Mouse (Mus musculus) hindbrain, embryonic 16.5 days (tissue): ENCODE data around the gene Olfr720. TPM values are rescaled to one million over a fixed set of nuclear protein-coding genes. Genes with fewer than 3 reads are reported as not detected.

Experiments
- ATAC-seq: fragments of 200-750 bp; cut with Nextera tagmentation; 2 replicates; pipeline ENCODE4 v1.8.0; 2017; ENCODE audit warnings: moderate TSS enrichment, moderate library complexity
- H3K27ac ChIP-seq: fragments of 300-500 bp; sonication (generic); 2 replicates; pipeline ENCODE4 v1.5.1; 2014; ENCODE audit warnings: low read depth, mild to moderate bottlenecking, control low read depth, low read length, moderate library complexity
- H3K27me3 ChIP-seq: fragments of 300-500 bp; sonication (generic); replicated peaks from 2 replicates; pipeline ENCODE4 v1.6.1; 2014; ENCODE audit warnings: low read length; ENCODE audit not compliant: control insufficient read depth, insufficient read depth
- H3K36me3 ChIP-seq: fragments of 300-500 bp; sonication (generic); 2 replicates; pipeline ENCODE4 v1.6.1; 2014; ENCODE audit warnings: mild to moderate bottlenecking, low read length, moderate library complexity, mixed read lengths; ENCODE audit not compliant: control insufficient read depth, insufficient read depth
- H3K4me1 ChIP-seq: fragments of 300-500 bp; sonication (generic); 2 replicates; pipeline ENCODE4 v1.6.1; 2014; ENCODE audit warnings: low read depth, low read length; ENCODE audit not compliant: control insufficient read depth, insufficient read depth
- H3K4me2 ChIP-seq: fragments of 300-500 bp; sonication (generic); 2 replicates; pipeline ENCODE4 v1.6.1; 2014; ENCODE audit warnings: mild to moderate bottlenecking, low read length, control low read depth, moderate library complexity
- H3K4me3 ChIP-seq: fragments of 300-500 bp; sonication (generic); 2 replicates; pipeline ENCODE4 v1.5.1; 2014; ENCODE audit warnings: mild to moderate bottlenecking, low read length, control low read depth, moderate library complexity
- H3K9ac ChIP-seq: fragments of 300-500 bp; sonication (generic); 2 replicates; pipeline ENCODE4 v1.6.1; 2014; ENCODE audit warnings: low read depth, mild to moderate bottlenecking, control low read depth, low read length, moderate library complexity
- H3K9me3 ChIP-seq: fragments of 300-500 bp; sonication (generic); 2 replicates; pipeline ENCODE4 v1.6.1; 2014; ENCODE audit warnings: mild to moderate bottlenecking, low read length, moderate library complexity; ENCODE audit not compliant: control insufficient read depth
- WGBS: fragments of 180-500 bp; shearing (Covaris S2); extraction: QIAGEN DNeasy Blood & Tissue Kit; methylation state at CpG from one replicate; pipeline ENCODE4 v1.1.7; 2014; 5-methylcytosine and 5-hydroxymethylcytosine counted together
- polyA plus RNA-seq: library from polyadenylated mRNA; unstranded; fragments of >200 nt; fragmentation: Nextera tagmentation; extraction: Ambion mirVana; gene quantifications from 2 replicates; pipeline ENCODE4 v1.2.1, GENCODE M21; 2015

Gene Olfr720
- polyA plus RNA-seq: not detected in 2 replicates

DNA sequence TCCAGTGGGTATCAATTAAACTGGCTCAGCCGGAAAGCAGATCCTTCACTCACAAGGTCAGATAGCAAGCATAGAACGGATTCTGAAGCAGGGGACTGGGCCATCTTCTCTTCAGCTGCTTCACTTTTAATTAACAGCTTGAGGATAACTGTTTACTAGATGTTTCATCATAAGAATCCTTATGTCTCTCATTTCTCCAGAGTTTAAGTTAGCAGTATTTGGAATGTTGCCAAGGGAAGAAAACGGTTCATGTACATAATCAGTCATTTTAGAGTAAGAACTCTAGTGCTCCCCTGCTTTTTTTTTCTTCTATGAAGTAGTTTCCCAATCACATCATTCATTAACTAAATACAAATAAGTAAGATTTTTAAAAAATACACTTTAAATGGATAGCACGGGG lies at the start of gene Olfr720:
Gene Olfr720 (minus strand): TSS at position 101 of the 400 bp plus-strand sequence.
- Histone ChIP-seq H3K4me1 (no peaks in the 10 kb centered on the region), H3K9ac (no peak within 1 kb of the TSS), H3K4me3 (no peak within 1 kb of the TSS), H3K27me3 (no peaks in the 10 kb centered on the region), H3K36me3 (no peaks in the 10 kb centered on the region), H3K27ac (no peak within 1 kb of the TSS), H3K4me2 (no peak within 1 kb of the TSS), H3K9me3 (no peaks in the 10 kb centered on the region)
- WGBS: 80% methylated on average over 4 of the region's 4 CpGs
- ATAC-seq: no peak

Other genes with a start within 250 kb of the Olfr720 start
- 3.1 and 3.3 TPM in 2 replicates for gene Atxn7, start 225.4 kb downstream of the Olfr720 start, polyA plus RNA-seq
- 158 and 160 TPM in 2 replicates for gene Thoc7, start 225.0 kb downstream of the Olfr720 start, polyA plus RNA-seq
- gene Psmd6, start 65.9 kb downstream of the Olfr720 start, polyA plus RNA-seq: 244 and 245 TPM in 2 replicates
- 0.11 TPM in 1 of 2 replicates, not detected in the other for gene Olfr31, start 136.0 kb upstream of the Olfr720 start, polyA plus RNA-seq
- gene Il3ra, start 159.4 kb upstream of the Olfr720 start, polyA plus RNA-seq: 2.3 and 3.0 TPM in 2 replicates
- not detected in 2 replicates for gene Olfr721-ps1, start 214.5 kb upstream of the Olfr720 start, polyA plus RNA-seq